Mouse (Mus musculus): ENCODE measurements around the gene Ccdc146. TPM values are rescaled to one million over a fixed set of nuclear protein-coding genes. Genes with fewer than 3 reads are reported as not detected.
"Not testable (repeated sequence)": the region's sequence is repeated elsewhere in the genome, so short reads cannot be mapped to it uniquely, and the experiment has no call there.

Gene Ccdc146
- polyA plus RNA-seq, 1 experiment = not detected

GRCm38 (mm10) chr5:21300058-21300457 is 124.4 kb downstream of the Ccdc146 start:
- Histone ChIP-seq H3K36me3 (ENCODE audit: control insufficient read depth, insufficient read depth, low read length) (no peaks in the 10 kb centered on the region), H3K27ac (ENCODE audit: insufficient read depth, low read depth, low read length) (no peak overlapping the region), H3K4me3 (ENCODE audit: insufficient read depth, low read depth, low read length) (no peak overlapping the region), H3K4me1 (ENCODE audit: control insufficient read depth, insufficient read depth, low read length) (no peaks in the 10 kb centered on the region), H3K27me3 (replicated peaks; ENCODE audit: control insufficient read depth, insufficient read depth, low read length) (no peaks in the 10 kb centered on the region)
- no peak for DNase-seq
- no peak for TF ChIP-seq CTCF (conservative IDR thresholded peaks at IDR 0.05; ENCODE audit: insufficient read depth, insufficient read length, low read depth, low read length)
- TF ChIP-seq POLR2A (IDR thresholded peaks at IDR 0.05; ENCODE audit: low read depth, low read length) = no peak
- 99% methylated on average over 3 of the region's 3 CpGs for WGBS

DNA sequence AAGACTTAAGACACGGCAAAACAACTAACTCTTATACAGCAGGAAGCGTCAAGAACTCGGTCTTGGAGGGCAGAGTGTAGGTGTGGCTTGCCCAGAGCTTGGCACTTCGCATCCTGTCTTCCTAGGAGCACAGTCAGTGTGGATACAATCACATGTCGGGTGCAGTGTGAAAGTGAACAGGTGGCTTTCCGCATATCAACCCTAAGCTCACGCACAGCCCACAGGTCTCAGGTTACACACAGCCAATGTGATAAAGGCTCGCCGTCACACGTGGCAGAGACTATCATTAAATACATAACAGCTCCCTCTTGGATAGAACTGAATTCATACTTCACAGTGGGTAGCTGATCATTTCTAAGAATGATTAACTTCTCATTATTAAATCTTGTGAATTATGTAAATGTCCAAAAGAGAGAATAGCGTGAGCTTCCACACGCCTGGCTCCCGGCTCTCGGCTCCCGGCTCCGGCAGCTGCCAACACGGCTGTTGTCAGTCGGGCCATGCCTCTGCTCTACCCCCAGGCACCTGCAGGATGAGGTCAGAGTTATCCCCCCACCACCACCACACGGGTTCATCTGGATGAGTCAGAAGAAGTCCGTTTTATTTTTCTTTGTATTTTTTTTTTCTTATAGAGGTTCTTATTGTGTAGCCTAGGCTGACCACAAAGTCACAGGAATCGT is 125.3 kb downstream of the Ccdc146 start:
- TF ChIP-seq POLR2A (IDR thresholded peaks at IDR 0.05; ENCODE audit: low read depth, low read length) (no peak), CTCF (conservative IDR thresholded peaks at IDR 0.05; ENCODE audit: insufficient read depth, insufficient read length, low read depth, low read length) (no peak)
- Histone ChIP-seq H3K4me3 (ENCODE audit: insufficient read depth, low read depth, low read length) (no peak overlapping the region), H3K27ac (ENCODE audit: insufficient read depth, low read depth, low read length) (no peak overlapping the region), H3K27me3 (replicated peaks; ENCODE audit: control insufficient read depth, insufficient read depth, low read length) (no peaks in the 10 kb centered on the region), H3K4me1 (ENCODE audit: control insufficient read depth, insufficient read depth, low read length) (no peaks in the 10 kb centered on the region), H3K36me3 (ENCODE audit: control insufficient read depth, insufficient read depth, low read length) (no peaks in the 10 kb centered on the region)
- WGBS = 64% methylated on average over 21 of the region's 21 CpGs
- no peak for DNase-seq

- no peaks in the 10 kb centered on the region for H3K4me1 ChIP-seq (ENCODE audit: control insufficient read depth, insufficient read depth, low read length)
- DNase-seq = no peak
- WGBS = 86% methylated on average over 8 of the region's 8 CpGs
- TF ChIP-seq CTCF (conservative IDR thresholded peaks at IDR 0.05; ENCODE audit: insufficient read depth, insufficient read length, low read depth, low read length) (no peak), POLR2A (IDR thresholded peaks at IDR 0.05; ENCODE audit: low read depth, low read length) (no peak)
- H3K4me3 ChIP-seq (ENCODE audit: insufficient read depth, low read depth, low read length) = no peak overlapping the region
- no peak overlapping the region for H3K27ac ChIP-seq (ENCODE audit: insufficient read depth, low read depth, low read length)
- no peaks in the 10 kb centered on the region for H3K36me3 ChIP-seq (ENCODE audit: control insufficient read depth, insufficient read depth, low read length)
- no peaks in the 10 kb centered on the region for H3K27me3 ChIP-seq (replicated peaks; ENCODE audit: control insufficient read depth, insufficient read depth, low read length)
These were observed 128.8 kb downstream of the Ccdc146 start for GRCm38 (mm10) chr5:21295683-21296082.

- Histone ChIP-seq H3K27ac (ENCODE audit: insufficient read depth, low read depth, low read length) (no peak overlapping the region), H3K4me3 (ENCODE audit: insufficient read depth, low read depth, low read length) (no peak overlapping the region), H3K4me1 (ENCODE audit: control insufficient read depth, insufficient read depth, low read length) (no peaks in the 10 kb centered on the region), H3K36me3 (ENCODE audit: control insufficient read depth, insufficient read depth, low read length) (no peaks in the 10 kb centered on the region), H3K27me3 (replicated peaks; ENCODE audit: control insufficient read depth, insufficient read depth, low read length) (no peaks in the 10 kb centered on the region)
- 81% methylated on average over 8 of the region's 8 CpGs for WGBS
- no peak for TF ChIP-seq CTCF (conservative IDR thresholded peaks at IDR 0.05; ENCODE audit: insufficient read depth, insufficient read length, low read depth, low read length)
- DNase-seq = no peak
These were observed 133.9 kb downstream of the Ccdc146 start for GRCm38 (mm10) chr5:21290594-21290993.

DNA sequence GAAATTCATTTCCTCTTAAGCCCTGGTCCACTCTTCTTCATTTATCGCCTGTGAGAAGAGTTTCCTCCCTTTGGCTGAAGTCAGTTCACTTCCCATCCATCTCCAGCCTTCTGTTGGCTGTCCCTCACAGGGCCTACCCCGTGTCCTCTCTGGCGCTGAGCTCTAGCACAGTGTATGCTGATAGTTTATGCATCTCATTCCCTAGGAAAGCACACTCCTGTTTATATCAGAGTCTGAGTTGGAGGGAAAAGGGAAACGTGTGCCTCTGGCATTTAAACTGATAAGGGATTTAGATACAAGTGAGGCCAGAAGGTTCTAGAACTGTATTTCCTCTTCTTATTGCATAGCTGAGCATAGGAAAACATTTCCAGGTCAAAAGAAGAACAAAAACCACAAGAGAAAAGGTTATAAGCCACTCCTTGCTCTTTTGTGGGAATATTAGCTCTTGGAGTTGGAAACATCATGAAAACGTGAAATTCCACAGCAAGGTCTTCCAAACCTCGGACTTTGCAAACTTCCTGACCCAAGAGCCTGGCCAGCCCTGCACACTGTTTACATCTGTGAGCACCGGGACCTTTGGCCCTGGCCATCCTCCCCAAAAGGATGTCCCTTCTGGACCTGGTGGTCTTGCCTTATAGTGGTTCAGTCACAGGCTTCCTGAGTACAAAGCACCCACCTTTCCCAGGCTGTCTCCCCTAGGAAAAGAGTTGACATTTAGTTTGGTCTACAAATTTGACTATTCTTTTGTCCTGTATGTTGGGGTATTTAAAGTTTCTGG is 135.6 kb downstream of the Ccdc146 start:
- 69% methylated on average over 7 of the region's 7 CpGs for WGBS
- TF ChIP-seq POLR2A (IDR thresholded peaks at IDR 0.05; ENCODE audit: low read depth, low read length) (no peak), CTCF (conservative IDR thresholded peaks at IDR 0.05; ENCODE audit: insufficient read depth, insufficient read length, low read depth, low read length) (no peak)
- Histone ChIP-seq H3K4me3 (ENCODE audit: insufficient read depth, low read depth, low read length) (no peak overlapping the region), H3K27ac (ENCODE audit: insufficient read depth, low read depth, low read length) (no peak overlapping the region), H3K27me3 (replicated peaks; ENCODE audit: control insufficient read depth, insufficient read depth, low read length) (no peaks in the 10 kb centered on the region), H3K4me1 (ENCODE audit: control insufficient read depth, insufficient read depth, low read length) (no peaks in the 10 kb centered on the region), H3K36me3 (ENCODE audit: control insufficient read depth, insufficient read depth, low read length) (no peaks in the 10 kb centered on the region)
- no peak for DNase-seq

GRCm38 (mm10) chr5:21283356-21284062 is 141.0 kb downstream of the Ccdc146 start:
- no peaks in the 10 kb centered on the region for H3K27me3 ChIP-seq (replicated peaks; ENCODE audit: control insufficient read depth, insufficient read depth, low read length)
- TF ChIP-seq CTCF (conservative IDR thresholded peaks at IDR 0.05; ENCODE audit: insufficient read depth, insufficient read length, low read depth, low read length) = no peak
- TF ChIP-seq POLR2A (IDR thresholded peaks at IDR 0.05; ENCODE audit: low read depth, low read length) = no peak
- 78% methylated on average over 12 of the region's 12 CpGs for WGBS
- H3K27ac ChIP-seq (ENCODE audit: insufficient read depth, low read depth, low read length) = no peak overlapping the region
- H3K4me3 ChIP-seq (ENCODE audit: insufficient read depth, low read depth, low read length) = no peak overlapping the region
- peak; percentile 30 for DNase-seq
- no peaks in the 10 kb centered on the region for H3K36me3 ChIP-seq (ENCODE audit: control insufficient read depth, insufficient read depth, low read length)
- H3K4me1 ChIP-seq (ENCODE audit: control insufficient read depth, insufficient read depth, low read length) = no peaks in the 10 kb centered on the region

- H3K27me3 ChIP-seq (replicated peaks; ENCODE audit: control insufficient read depth, insufficient read depth, low read length); DNase-seq; H3K4me3 ChIP-seq (ENCODE audit: insufficient read depth, low read depth, low read length); H3K4me1 ChIP-seq (ENCODE audit: control insufficient read depth, insufficient read depth, low read length); H3K36me3 ChIP-seq (ENCODE audit: control insufficient read depth, insufficient read depth, low read length); H3K27ac ChIP-seq (ENCODE audit: insufficient read depth, low read depth, low read length): not testable (repeated sequence)
- 53% methylated on average over 2 of the region's 2 CpGs for WGBS
These were observed 146.8 kb downstream of the Ccdc146 start for GRCm38 (mm10) chr5:21277685-21278084.

Measured in kidney, adult 2 months (tissue).